Mouse (Mus musculus): Measurements from ENCODE around the gene Slc39a1.
"Not testable (repeated sequence)": the region's sequence is repeated elsewhere in the genome, so short reads cannot be mapped to it uniquely, and the experiment has no call there.

Gene Slc39a1

GRCm38 (mm10) chr3:90265932-90266741 is 18.2 kb downstream of the Slc39a1 start:
- DNase-seq (ENCODE audit: low spot score): no peak

GRCm38 (mm10) chr3:90266901-90267775 is 19.2 kb downstream of the Slc39a1 start:
- DNase-seq (ENCODE audit: low spot score): no peak

GRCm38 (mm10) chr3:90268190-90268589 is 20.2 kb downstream of the Slc39a1 start:
- no peak for DNase-seq (ENCODE audit: low spot score)

- DNase-seq (ENCODE audit: low spot score): no peak
Measured at GRCm38 (mm10) chr3:90268971-90269370, 21.0 kb downstream of the Slc39a1 start.

- no peak for DNase-seq (ENCODE audit: low spot score)
Measured at GRCm38 (mm10) chr3:90270784-90271183, 22.8 kb downstream of the Slc39a1 start.

DNA sequence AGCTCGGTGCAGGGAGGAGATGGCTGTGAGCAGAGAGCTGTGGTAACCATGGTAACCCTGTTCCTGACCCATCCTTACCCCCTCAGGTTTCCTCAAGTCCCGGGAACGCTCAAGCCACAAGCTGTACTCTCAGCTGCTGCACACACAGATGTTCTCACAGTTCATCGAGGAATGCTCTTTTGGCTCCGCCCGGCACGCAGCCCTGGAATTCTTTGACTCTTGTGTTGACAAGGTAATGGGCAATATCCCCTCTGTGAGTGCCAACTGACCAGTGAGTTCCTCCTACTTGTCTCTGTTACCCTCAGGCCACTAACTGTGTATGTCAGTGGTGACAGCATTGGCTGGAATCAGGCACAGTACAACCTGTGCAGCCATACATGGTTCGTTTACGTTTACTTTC is 24.2 kb downstream of the Slc39a1 start:
- no peak for DNase-seq (ENCODE audit: low spot score)

DNA sequence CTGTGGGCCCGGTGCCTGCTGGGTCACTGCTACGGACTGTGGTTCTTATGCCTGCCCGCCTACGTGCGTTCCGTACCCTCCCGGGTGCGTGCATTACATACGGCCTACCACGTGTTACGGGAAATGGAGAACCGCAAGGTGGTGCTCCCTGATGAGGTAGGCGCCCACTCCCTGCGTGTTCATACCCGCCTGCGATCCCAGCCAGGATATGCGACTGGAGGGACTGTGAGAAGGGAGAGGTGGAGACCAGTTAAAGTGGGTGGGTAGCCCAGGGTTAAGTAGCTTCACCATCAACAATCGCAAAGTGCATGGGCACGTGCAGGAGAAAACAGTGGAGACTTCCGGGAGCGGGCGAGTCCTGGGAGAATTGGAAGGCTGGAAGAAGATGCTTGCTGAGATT is 25.9 kb downstream of the Slc39a1 start:
- no peak for DNase-seq (ENCODE audit: low spot score)

DNA sequence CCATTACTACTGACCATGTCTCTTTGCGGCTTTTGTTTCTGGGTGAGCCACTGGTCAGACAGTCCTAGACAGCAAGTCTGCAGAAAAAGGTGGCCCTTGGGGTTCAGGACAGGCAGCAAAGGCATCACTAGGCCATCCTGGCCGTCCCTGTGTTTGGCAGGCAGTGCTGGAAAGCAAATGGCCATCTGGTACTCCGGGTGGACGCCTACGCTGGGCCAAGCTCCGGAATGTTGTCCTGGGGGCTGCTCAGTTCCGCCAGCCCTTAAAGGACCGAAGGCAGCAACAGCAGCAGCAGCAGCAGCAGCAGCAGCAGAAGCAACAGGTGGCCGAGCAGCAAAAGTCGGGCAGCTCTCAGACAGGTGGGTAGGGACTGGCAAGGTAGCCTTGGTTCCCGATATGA is 27.3 kb downstream of the Slc39a1 start:
- DNase-seq (ENCODE audit: low spot score): no peak

GRCm38 (mm10) chr3:90276858-90277257 is 28.9 kb downstream of the Slc39a1 start:
- DNase-seq (ENCODE audit: low spot score): no peak

DNA sequence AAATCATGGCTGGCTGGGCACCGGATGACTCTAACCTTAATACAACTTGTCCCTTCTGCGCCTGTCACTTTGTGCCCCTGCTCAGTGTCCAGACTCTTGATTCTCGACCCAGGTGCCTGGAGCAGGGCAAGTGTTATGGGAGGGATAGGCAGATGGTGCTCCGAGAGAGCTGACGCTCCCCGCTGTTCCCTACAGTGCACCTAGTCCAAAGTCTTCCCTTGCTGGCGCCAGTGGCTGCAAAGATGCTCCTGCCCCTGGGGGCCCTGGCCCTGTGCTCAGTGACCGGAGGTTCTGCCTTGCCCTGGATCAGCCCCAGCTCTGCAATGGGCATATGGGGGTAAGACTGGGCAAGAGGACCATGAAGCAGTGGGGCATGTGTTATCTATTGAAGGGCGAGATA is 29.8 kb downstream of the Slc39a1 start:
- DNase-seq (ENCODE audit: low spot score): no peak

DNA sequence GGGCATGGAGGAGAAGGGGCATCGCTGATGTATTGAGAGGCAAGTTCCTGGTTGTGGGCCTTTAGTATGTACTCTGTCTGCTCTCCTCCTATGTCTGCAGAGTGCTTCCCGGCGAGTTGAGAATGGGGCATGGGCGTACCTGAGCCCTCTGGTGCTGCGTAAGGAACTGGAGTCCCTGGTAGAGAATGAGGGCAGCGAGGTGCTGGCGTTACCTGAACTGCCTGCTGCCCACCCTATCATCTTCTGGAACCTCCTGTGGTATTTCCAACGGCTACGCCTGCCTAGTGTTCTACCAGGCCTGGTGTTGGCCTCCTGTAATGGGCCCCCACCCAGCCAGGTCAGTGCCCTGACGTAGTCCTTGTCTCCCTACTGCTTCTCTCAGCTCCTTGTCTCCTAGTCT is 30.2 kb downstream of the Slc39a1 start:
- DNase-seq (ENCODE audit: low spot score): no peak

- no peak for DNase-seq (ENCODE audit: low spot score)
Measured at GRCm38 (mm10) chr3:90279216-90279615, 31.2 kb downstream of the Slc39a1 start.

- DNase-seq (ENCODE audit: low spot score): no peak
Measured at GRCm38 (mm10) chr3:90279743-90280142, 31.8 kb downstream of the Slc39a1 start.

GRCm38 (mm10) chr3:90280708-90281107 is 32.7 kb downstream of the Slc39a1 start:
- DNase-seq (ENCODE audit: low spot score): peak; percentile 43

- DNase-seq (ENCODE audit: low spot score): no peak
Measured at GRCm38 (mm10) chr3:90284150-90284549, 36.2 kb downstream of the Slc39a1 start.

DNA sequence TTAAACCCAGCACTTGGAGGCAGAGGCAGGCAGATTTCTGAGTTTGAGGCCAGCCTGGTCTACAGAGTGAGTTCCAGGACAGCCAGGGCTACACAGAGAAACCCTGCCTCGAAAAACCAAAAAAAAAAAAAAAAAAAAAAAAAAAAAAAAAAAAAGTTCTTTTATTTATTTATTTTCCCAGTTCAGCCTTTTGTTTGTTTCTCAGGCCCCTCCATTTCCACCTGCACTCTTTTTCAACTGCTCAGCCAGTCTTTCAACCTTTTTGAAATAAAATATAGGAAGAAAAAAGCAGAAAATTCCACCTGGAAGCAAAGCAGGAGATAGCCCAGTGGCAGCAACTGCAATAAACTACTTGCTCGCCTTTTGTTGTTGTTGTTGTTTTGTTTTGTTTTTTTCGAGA is 41.4 kb downstream of the Slc39a1 start:
- DNase-seq (ENCODE audit: low spot score): not testable (repeated sequence)

GRCm38 (mm10) chr3:90290602-90291001 is 42.6 kb downstream of the Slc39a1 start:
- no peak for DNase-seq (ENCODE audit: low spot score)

DNA sequence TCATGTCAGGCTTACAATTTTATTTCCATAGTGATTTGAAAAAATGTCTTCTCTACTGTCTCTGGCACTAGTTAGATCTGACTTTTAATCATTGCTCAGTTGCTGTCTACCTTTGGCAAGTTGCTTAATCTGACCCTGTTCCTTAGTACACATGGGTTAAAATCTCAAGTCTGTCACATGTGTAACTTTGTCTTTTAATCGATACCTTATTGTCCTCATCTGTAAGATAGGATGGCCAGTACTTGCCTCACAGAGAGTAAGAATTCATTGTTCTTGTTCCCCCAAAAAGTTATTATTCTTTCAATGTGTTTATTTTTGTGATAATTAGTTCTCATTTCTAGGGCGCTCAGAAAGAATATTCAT is 44.0 kb downstream of the Slc39a1 start:
- no peak for DNase-seq (ENCODE audit: low spot score)

GRCm38 (mm10) chr3:90292345-90293275 is 44.6 kb downstream of the Slc39a1 start, which contains the start of gene Gatad2b:
TSS of gene Gatad2b (plus strand) at chr3:90293178.
- peak; percentile 100 for DNase-seq (ENCODE audit: low spot score)

GRCm38 (mm10) chr3:90293352-90294063 is 45.5 kb downstream of the Slc39a1 start:
- peak; percentile 52 for DNase-seq (ENCODE audit: low spot score)

GRCm38 (mm10) chr3:90294064-90294440 is 46.1 kb downstream of the Slc39a1 start:
- no peak for DNase-seq (ENCODE audit: low spot score)
